Mouse (Mus musculus) megakaryocyte, embryonic 14.5 days (primary cell): ENCODE data around the gene Slamf8.

Experiments
- FLI1 ChIP-seq: IDR thresholded peaks from 2 replicates; pipeline ENCODE4 v1.6.1; 2012; ENCODE audit warnings: low read length, inconsistent platforms, mixed read lengths
- GATA1 ChIP-seq: IDR thresholded peaks from 3 replicates; pipeline ENCODE4 v1.6.1; 2012; ENCODE audit warnings: mixed read lengths, low read length, inconsistent platforms, borderline replicate concordance

DNA sequence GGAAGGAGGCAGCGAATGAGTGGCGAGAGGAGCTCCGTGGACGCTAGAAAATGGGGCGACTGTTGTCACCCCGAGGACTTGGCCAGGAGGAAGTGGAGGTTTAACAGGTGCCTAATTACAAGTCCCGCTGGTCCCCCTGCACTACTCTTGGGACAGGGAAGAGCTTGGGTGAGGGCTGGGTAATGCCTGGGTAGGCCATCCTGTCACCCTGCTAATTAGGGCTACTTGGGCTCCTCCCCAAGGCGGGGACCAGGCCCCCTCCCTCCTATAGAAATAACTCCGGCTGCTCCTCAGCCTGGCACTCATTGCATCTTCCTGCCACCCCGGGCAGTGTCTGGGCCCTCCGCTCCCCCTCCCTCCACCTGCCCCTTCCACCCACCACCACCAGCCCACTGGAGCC lies 34.7 kb downstream of the Slamf8 start, which contains the start of gene Vsig8:
- no peak for TF ChIP-seq GATA1
- TF ChIP-seq FLI1: no peak
